Mouse (Mus musculus): ENCODE measurements around the gene Fcho2. TPM values are rescaled to one million over a fixed set of nuclear protein-coding genes. Genes with fewer than 3 reads are reported as not detected.

Fcho2 gene
- polyA plus RNA-seq, 1 experiment from 2014 or later, result 50.0 TPM

DNA sequence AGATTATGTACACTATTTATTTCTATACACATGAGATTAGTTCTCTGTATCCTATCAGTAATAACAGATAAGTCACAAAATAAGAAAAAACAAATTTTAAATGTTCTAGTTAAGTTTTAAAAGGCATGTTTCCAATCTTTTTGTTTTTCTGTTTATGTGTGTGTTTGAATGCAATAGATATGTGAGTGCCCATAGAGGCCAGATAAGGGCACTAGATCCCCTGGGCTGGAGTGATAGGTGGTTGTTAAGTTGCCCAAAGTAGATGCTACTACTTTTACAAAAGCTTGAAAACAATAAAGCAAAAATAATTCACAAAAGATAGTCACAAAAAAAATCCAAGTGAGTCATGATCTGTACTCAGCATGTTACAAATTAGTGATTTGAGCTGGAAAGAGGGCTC is 71.4 kb downstream of the Fcho2 start:
- no peak overlapping the region for H3K9ac ChIP-seq (replicated peaks; ENCODE audit: low read depth, low read length)
- no peaks in the 10 kb centered on the region for H3K9me3 ChIP-seq (ENCODE audit: control insufficient read depth, low read depth, low read length)
- no peak overlapping the region for H3K4me3 ChIP-seq (ENCODE audit: low read depth, low read length)
- no peaks in the 10 kb centered on the region for H3K27me3 ChIP-seq (ENCODE audit: control insufficient read depth, insufficient read depth, low read length)
- no peak for ATAC-seq (ENCODE audit: insufficient number of reproducible peaks, insufficient read depth, low FRiP score, low read depth)
- H3K27ac ChIP-seq (ENCODE audit: low read length), result no peak overlapping the region
- H3K4me2 ChIP-seq (replicated peaks; ENCODE audit: low read depth, low read length), result no peak overlapping the region
- peaks cover 32% of the 10 kb centered on the region for H3K36me3 ChIP-seq (ENCODE audit: control insufficient read depth, insufficient read depth, low read length)
- no peaks in the 10 kb centered on the region for H3K4me1 ChIP-seq (ENCODE audit: control insufficient read depth, insufficient read depth, low read length)

DNA sequence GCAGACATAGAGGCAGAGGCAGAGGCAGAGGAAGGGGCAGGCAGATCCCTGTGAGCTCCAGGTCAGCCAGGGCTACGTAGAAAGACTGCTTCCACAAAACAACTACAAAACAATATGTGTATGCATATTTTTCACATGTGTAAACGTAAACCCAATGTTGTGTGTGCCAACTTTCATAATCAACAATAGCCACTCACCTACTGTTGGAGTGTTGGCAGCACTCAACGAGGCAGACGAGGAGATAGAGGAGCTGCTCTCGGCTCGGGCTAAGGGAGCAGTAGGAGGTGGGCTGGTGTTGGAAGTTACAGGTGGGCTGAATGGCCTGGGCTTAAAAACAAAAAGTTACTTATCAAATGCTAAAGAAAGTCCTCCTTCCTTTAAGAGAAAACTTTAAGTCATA is 72.0 kb downstream of the Fcho2 start:
- WGBS, result 92% methylated on average over 6 of the region's 6 CpGs
- peaks cover 32% of the 10 kb centered on the region for H3K36me3 ChIP-seq (ENCODE audit: control insufficient read depth, insufficient read depth, low read length)
- ATAC-seq (ENCODE audit: insufficient number of reproducible peaks, insufficient read depth, low FRiP score, low read depth), result no peak

DNA sequence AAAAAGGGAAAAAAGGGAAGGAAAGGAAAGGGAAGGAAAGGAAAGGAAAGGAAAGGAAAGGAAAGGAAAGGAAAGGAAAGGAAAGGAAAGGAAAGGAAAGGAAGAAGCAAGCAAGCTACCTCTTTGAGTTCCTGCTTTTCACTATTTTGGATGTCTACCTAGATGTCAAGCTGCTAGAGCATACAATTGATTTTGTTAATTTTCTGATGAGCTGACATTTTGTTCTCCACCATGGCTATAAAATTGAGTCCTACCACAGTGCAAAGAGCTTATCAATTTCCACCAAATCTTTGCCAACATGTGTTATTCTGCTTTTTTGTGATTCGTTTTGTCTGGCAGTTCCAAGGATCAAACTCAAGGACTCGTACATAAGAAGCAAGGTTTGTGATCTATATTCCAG is 77.0 kb downstream of the Fcho2 start:
- Histone ChIP-seq H3K27me3 (ENCODE audit: control insufficient read depth, insufficient read depth, low read length) (no peaks in the 10 kb centered on the region), H3K36me3 (ENCODE audit: control insufficient read depth, insufficient read depth, low read length) (peaks cover 21% of the 10 kb centered on the region), H3K4me2 (replicated peaks; ENCODE audit: low read depth, low read length) (no peak overlapping the region), H3K9me3 (ENCODE audit: control insufficient read depth, low read depth, low read length) (no peaks in the 10 kb centered on the region), H3K4me3 (ENCODE audit: low read depth, low read length) (no peak overlapping the region), H3K27ac (ENCODE audit: low read length) (no peak overlapping the region), H3K4me1 (ENCODE audit: control insufficient read depth, insufficient read depth, low read length) (no peaks in the 10 kb centered on the region), H3K9ac (replicated peaks; ENCODE audit: low read depth, low read length) (no peak overlapping the region)
- ATAC-seq (ENCODE audit: insufficient number of reproducible peaks, insufficient read depth, low FRiP score, low read depth), result no peak
- WGBS, result 95% methylated on average over 2 of the region's 2 CpGs

More for the DNA sequence above, 72.0 kb downstream of the Fcho2 start:
- H3K9me3 ChIP-seq (ENCODE audit: control insufficient read depth, low read depth, low read length), result no peaks in the 10 kb centered on the region
- H3K9ac ChIP-seq (replicated peaks; ENCODE audit: low read depth, low read length), result no peak overlapping the region
- H3K27ac ChIP-seq (ENCODE audit: low read length), result no peak overlapping the region
- H3K27me3 ChIP-seq (ENCODE audit: control insufficient read depth, insufficient read depth, low read length), result no peaks in the 10 kb centered on the region
- H3K4me3 ChIP-seq (ENCODE audit: low read depth, low read length), result no peak overlapping the region
- H3K4me2 ChIP-seq (replicated peaks; ENCODE audit: low read depth, low read length), result no peak overlapping the region
- H3K4me1 ChIP-seq (ENCODE audit: control insufficient read depth, insufficient read depth, low read length), result no peaks in the 10 kb centered on the region

DNA sequence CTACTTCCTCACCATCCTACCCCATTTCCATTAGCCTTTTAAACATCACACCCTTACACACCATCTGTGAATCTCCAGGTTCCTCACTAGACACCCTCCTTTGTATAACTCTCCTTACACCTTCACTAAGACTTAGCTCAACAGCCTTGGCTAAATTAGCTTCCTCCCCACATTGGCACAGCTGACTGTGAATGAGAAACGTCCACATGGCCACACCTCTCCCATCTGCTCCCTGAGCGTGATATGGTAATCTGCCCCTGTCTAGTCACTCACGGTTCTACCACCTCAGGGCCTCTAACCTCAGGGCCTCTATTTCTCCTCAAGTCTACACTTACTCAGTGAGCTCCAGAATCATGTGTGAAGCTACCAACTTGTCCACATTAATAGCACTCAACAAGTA is 82.0 kb downstream of the Fcho2 start:
- no peak overlapping the region for H3K9ac ChIP-seq (replicated peaks; ENCODE audit: low read depth, low read length)
- no peak for ATAC-seq (ENCODE audit: insufficient number of reproducible peaks, insufficient read depth, low FRiP score, low read depth)
- no peak overlapping the region for H3K4me2 ChIP-seq (replicated peaks; ENCODE audit: low read depth, low read length)
- WGBS, result 65% methylated on average over 3 of the region's 3 CpGs
- H3K4me1 ChIP-seq (ENCODE audit: control insufficient read depth, insufficient read depth, low read length), result no peaks in the 10 kb centered on the region
- H3K27ac ChIP-seq (ENCODE audit: low read length), result no peak overlapping the region
- H3K4me3 ChIP-seq (ENCODE audit: low read depth, low read length), result no peak overlapping the region
- H3K9me3 ChIP-seq (ENCODE audit: control insufficient read depth, low read depth, low read length), result no peaks in the 10 kb centered on the region
- peaks cover 44% of the 10 kb centered on the region for H3K36me3 ChIP-seq (ENCODE audit: control insufficient read depth, insufficient read depth, low read length)
- no peaks in the 10 kb centered on the region for H3K27me3 ChIP-seq (ENCODE audit: control insufficient read depth, insufficient read depth, low read length)

DNA sequence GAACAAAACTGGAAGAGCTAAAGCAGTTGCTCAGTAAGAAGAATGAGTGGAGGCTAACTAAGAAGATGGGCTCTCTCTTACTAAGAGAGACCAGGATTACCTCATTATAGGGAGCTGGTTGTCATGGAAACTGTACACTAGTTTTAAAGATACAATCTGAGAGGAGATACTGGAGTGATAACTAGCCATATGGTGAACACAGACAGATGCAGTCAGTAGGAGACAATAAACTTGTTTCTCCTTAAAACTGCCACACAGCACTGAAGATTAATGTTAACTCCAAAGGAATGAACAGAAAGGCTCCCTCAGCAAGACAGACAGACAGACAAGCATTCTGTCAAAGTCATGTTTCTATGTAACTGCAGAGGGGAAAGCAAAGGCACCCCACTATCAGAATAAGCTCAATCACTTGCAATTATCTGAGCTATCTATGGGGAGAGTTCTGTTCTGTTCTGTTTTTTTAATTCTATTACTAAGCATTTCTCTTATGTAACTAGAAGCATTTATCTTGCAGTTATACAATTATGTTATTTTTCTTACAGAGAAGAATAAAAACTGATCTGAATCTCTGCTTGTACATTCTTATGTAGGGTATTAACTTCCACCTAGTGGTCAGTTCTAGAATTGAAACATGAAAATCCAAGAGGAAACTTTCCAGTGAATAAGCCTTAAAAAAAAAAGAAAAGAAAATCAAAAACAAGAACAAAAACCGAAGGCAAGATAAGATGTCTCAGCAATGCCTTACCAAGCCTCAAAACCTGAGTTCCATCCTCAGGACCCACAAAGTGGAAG is 85.8 kb downstream of the Fcho2 start:
- H3K27ac ChIP-seq (ENCODE audit: low read length), result no peak overlapping the region
- ATAC-seq (ENCODE audit: insufficient number of reproducible peaks, insufficient read depth, low FRiP score, low read depth), result no peak
- no peak overlapping the region for H3K4me2 ChIP-seq (replicated peaks; ENCODE audit: low read depth, low read length)
- no peak overlapping the region for H3K4me3 ChIP-seq (ENCODE audit: low read depth, low read length)
- no peaks in the 10 kb centered on the region for H3K4me1 ChIP-seq (ENCODE audit: control insufficient read depth, insufficient read depth, low read length)
- no peaks in the 10 kb centered on the region for H3K27me3 ChIP-seq (ENCODE audit: control insufficient read depth, insufficient read depth, low read length)
- WGBS, result 72% methylated on average over 1 of the region's 1 CpGs
- no peaks in the 10 kb centered on the region for H3K9me3 ChIP-seq (ENCODE audit: control insufficient read depth, low read depth, low read length)
- H3K36me3 ChIP-seq (ENCODE audit: control insufficient read depth, insufficient read depth, low read length), result peaks cover 62% of the 10 kb centered on the region
- no peak overlapping the region for H3K9ac ChIP-seq (replicated peaks; ENCODE audit: low read depth, low read length)

DNA sequence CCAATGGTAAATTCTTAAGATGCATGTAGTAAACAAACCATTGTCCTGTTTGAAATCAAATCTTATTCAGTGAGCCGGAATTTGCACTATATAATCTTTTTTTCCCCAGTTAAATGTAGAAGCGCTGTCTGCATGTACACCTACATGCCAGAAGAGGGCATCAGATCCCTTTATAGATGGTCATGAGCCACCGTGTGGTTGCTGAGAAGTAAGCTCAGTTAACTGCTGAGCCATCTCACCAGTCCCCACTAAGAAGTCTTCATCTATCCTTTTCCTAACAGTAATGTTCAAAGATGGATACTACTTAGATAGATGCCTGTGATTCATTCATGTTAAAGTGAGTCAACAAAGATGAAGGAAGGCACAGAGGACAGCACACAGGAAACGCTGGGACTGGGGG is 88.8 kb downstream of the Fcho2 start:
- WGBS, result 59% methylated on average over 4 of the region's 4 CpGs
- H3K27ac ChIP-seq (ENCODE audit: low read length), result no peak overlapping the region
- no peaks in the 10 kb centered on the region for H3K9me3 ChIP-seq (ENCODE audit: control insufficient read depth, low read depth, low read length)
- no peak overlapping the region for H3K4me3 ChIP-seq (ENCODE audit: low read depth, low read length)
- no peaks in the 10 kb centered on the region for H3K4me1 ChIP-seq (ENCODE audit: control insufficient read depth, insufficient read depth, low read length)
- no peak for ATAC-seq (ENCODE audit: insufficient number of reproducible peaks, insufficient read depth, low FRiP score, low read depth)
- H3K9ac ChIP-seq (replicated peaks; ENCODE audit: low read depth, low read length), result no peak overlapping the region
- no peaks in the 10 kb centered on the region for H3K27me3 ChIP-seq (ENCODE audit: control insufficient read depth, insufficient read depth, low read length)
- no peak overlapping the region for H3K4me2 ChIP-seq (replicated peaks; ENCODE audit: low read depth, low read length)
- peaks cover 44% of the 10 kb centered on the region; the same call in 1 of the 2 replicates for H3K36me3 ChIP-seq (ENCODE audit: control insufficient read depth, insufficient read depth, low read length)

DNA sequence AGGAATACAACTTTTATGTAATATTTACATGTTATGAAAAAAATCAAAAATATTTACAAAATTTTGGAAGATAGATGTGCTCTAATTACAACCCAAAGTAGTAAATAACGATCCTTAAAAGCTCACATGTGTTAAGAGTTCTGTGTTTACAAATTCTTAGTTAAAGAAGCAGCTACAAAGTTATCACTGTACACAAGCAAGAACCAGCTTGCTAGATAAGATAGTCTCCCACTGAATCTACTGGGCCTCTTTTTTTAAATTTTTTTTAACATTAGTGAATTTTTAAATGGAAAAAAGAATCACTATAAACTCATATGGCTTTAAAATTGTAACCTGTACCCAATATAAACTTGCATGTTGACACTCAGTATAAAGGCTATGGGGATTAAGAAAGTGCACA is 91.8 kb downstream of the Fcho2 start:
- Histone ChIP-seq H3K36me3 (ENCODE audit: control insufficient read depth, insufficient read depth, low read length) (peaks cover 25% of the 10 kb centered on the region; the same call in 1 of the 2 replicates), H3K4me2 (replicated peaks; ENCODE audit: low read depth, low read length) (no peak overlapping the region), H3K27ac (ENCODE audit: low read length) (no peak overlapping the region), H3K9me3 (ENCODE audit: control insufficient read depth, low read depth, low read length) (no peaks in the 10 kb centered on the region), H3K4me1 (ENCODE audit: control insufficient read depth, insufficient read depth, low read length) (no peaks in the 10 kb centered on the region), H3K9ac (replicated peaks; ENCODE audit: low read depth, low read length) (no peak overlapping the region), H3K27me3 (ENCODE audit: control insufficient read depth, insufficient read depth, low read length) (no peaks in the 10 kb centered on the region), H3K4me3 (ENCODE audit: low read depth, low read length) (no peak overlapping the region)
- ATAC-seq (ENCODE audit: insufficient number of reproducible peaks, insufficient read depth, low FRiP score, low read depth), result no peak
- WGBS, result 84% methylated on average over 1 of the region's 1 CpGs

DNA sequence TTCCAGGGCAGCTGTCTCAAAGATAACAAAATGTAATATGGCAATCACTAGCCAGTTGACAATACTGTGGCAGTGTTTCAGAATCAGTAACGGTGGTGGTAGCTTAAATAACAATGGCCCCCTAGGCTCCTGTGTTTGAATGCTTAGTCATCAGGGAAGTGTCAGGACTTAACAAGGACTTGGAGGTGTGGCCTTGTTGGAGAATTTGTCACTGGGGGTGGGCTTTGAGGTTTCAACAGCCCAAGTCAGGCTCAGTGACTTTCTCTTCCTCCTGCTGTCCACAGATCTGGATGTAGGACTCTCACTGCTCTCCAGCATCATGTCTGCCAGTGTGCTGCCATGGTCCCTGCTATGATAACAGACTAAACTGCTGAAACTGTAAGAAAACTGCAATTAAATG is 93.0 kb downstream of the Fcho2 start:
- Histone ChIP-seq H3K36me3 (ENCODE audit: control insufficient read depth, insufficient read depth, low read length) (peaks cover 18% of the 10 kb centered on the region; the same call in 1 of the 2 replicates), H3K9ac (replicated peaks; ENCODE audit: low read depth, low read length) (no peak overlapping the region), H3K4me1 (ENCODE audit: control insufficient read depth, insufficient read depth, low read length) (no peaks in the 10 kb centered on the region), H3K4me2 (replicated peaks; ENCODE audit: low read depth, low read length) (no peak overlapping the region), H3K4me3 (ENCODE audit: low read depth, low read length) (no peak overlapping the region), H3K27ac (ENCODE audit: low read length) (no peak overlapping the region), H3K9me3 (ENCODE audit: control insufficient read depth, low read depth, low read length) (no peaks in the 10 kb centered on the region), H3K27me3 (ENCODE audit: control insufficient read depth, insufficient read depth, low read length) (no peaks in the 10 kb centered on the region)
- WGBS, result 76% methylated on average over 1 of the region's 1 CpGs
- no peak for ATAC-seq (ENCODE audit: insufficient number of reproducible peaks, insufficient read depth, low FRiP score, low read depth)

DNA sequence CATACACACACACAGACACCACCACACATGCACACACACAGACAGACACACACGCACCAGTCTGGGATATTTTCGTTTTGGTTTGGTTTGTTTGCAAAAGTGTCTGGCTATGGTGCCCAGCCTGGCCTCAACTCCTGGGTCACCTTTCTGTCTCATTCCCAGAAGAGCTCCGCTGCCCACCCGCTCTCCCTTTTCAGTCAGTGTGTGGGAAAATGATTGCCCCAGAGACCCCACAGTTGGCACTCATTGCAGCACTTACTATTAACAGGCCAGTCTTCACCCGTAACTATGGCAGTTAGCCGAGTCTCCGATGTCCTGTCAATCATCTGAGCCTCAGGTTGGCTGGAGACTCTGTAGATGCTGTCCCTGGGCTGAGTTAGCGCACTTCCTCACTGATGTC is 99.1 kb downstream of the Fcho2 start:
- Histone ChIP-seq H3K27me3 (ENCODE audit: control insufficient read depth, insufficient read depth, low read length) (no peaks in the 10 kb centered on the region), H3K27ac (ENCODE audit: low read length) (no peak overlapping the region; the same call in 1 of the 2 replicates), H3K4me1 (ENCODE audit: control insufficient read depth, insufficient read depth, low read length) (no peaks in the 10 kb centered on the region), H3K4me3 (ENCODE audit: low read depth, low read length) (no peak overlapping the region), H3K4me2 (replicated peaks; ENCODE audit: low read depth, low read length) (no peak overlapping the region), H3K36me3 (ENCODE audit: control insufficient read depth, insufficient read depth, low read length) (no peaks in the 10 kb centered on the region), H3K9me3 (ENCODE audit: control insufficient read depth, low read depth, low read length) (no peaks in the 10 kb centered on the region), H3K9ac (replicated peaks; ENCODE audit: low read depth, low read length) (no peak overlapping the region)
- 86% methylated on average over 8 of the region's 8 CpGs for WGBS
- ATAC-seq (ENCODE audit: insufficient number of reproducible peaks, insufficient read depth, low FRiP score, low read depth), result no peak
